Mouse (Mus musculus) CH12F3 (cell line): ENCODE measurements around the gene Tmprss4.

Experiments used
- in situ Hi-C: fragments of 300-500 bp; cut with MboI; formaldehyde crosslinking; loops from 2 replicates; pipeline ENCODE4 v1.14.3; 2020; ENCODE audit warnings: low sequenced_read_pairs

Gene Tmprss4

GRCm38 (mm10) chr9:45140945-45141344 is 62.9 kb downstream of the Tmprss4 start:
- in situ Hi-C loops = loop anchor here (10.0 kb wide), 1 partner anchor 116 kb away; no protein-coding TSS in a partner anchor

- in situ Hi-C loops = no loop called here
These were observed 64.8 kb downstream of the Tmprss4 start for GRCm38 (mm10) chr9:45139082-45139481.

- in situ Hi-C loops = no loop called here
These were observed 65.5 kb downstream of the Tmprss4 start, which contains the start of gene Scn4b for GRCm38 (mm10) chr9:45138191-45139032. Scn4b (plus strand) TSS chr9:45138395.

GRCm38 (mm10) chr9:45136442-45137169 is 67.3 kb downstream of the Tmprss4 start:
- in situ Hi-C loops = no loop called here

- in situ Hi-C loops = no loop called here
These were observed 70.2 kb downstream of the Tmprss4 start for GRCm38 (mm10) chr9:45133484-45134310.

GRCm38 (mm10) chr9:45130119-45130518 is 73.8 kb downstream of the Tmprss4 start:
- in situ Hi-C loops = no loop called here

- in situ Hi-C loops = no loop called here
These were observed 77.0 kb downstream of the Tmprss4 start for GRCm38 (mm10) chr9:45126941-45127340.

GRCm38 (mm10) chr9:45125211-45125610 is 78.7 kb downstream of the Tmprss4 start:
- in situ Hi-C loops = no loop called here
